Mouse (Mus musculus) lung, adult 2 months (tissue): Measurements from ENCODE around the gene Glp2r.

Experiments used
- CTCF ChIP-seq: fragments of 200-500 bp; IDR thresholded peaks from 2 replicates; pipeline ENCODE4 v1.5.1; 2011; ENCODE audit warnings: mild to moderate bottlenecking, low read length, control low read depth; ENCODE audit not compliant: insufficient read depth
- POLR2A ChIP-seq: fragments of 200-500 bp; IDR thresholded peaks from 2 replicates; pipeline ENCODE4 v1.6.1; 2011; ENCODE audit warnings: low read depth, mild to moderate bottlenecking, control low read depth, low read length, borderline replicate concordance; ENCODE audit errors: extremely low read depth

- no peak for TF ChIP-seq CTCF
- TF ChIP-seq POLR2A: no peak
Measured at GRCm38 (mm10) chr11:67666129-67666528, 104.8 kb downstream of the Glp2r start.
